Mouse (Mus musculus) heart, postnatal 10 days (tissue): ENCODE measurements at regions not wholly inside any gene's neighbourhood (a gene's known extent, or its start where the extent isn't known, plus 50 kb on each side); places are given as distances from the start of the nearest gene placed in this dataset.
A peak's percentile ranks its signal among the peaks of the same experiment; 100 is the strongest.
"Not testable (repeated sequence)": the region's sequence is repeated elsewhere in the genome, so short reads cannot be mapped to it uniquely, and the experiment has no call there.

Experiments used
- DNase-seq, 2 experiments: peaks; one replicate each; pipeline ENCODE4 v3.0.0; 2021
- intact Hi-C: fragments of 180-260 bp; cut with DNase I; formaldehyde crosslinking; loops from one replicate; pipeline ENCODE4 v1.15.1; 2025

- intact Hi-C loops: no loop called here
- peak in 1 of 2 experiments; percentile 2 for DNase-seq
Observed at GRCm38 (mm10) chr3:147736673-147737439, 884.7 kb downstream of the Ttll7 start.

- DNase-seq: no peak
- intact Hi-C loops: no loop called here
Observed at GRCm38 (mm10) chr3:147716391-147716790, 864.2 kb downstream of the Ttll7 start.

GRCm38 (mm10) chr3:147707401-147707801, 855.2 kb downstream of the Ttll7 start:
- intact Hi-C loops: no loop called here
- no peak for DNase-seq

GRCm38 (mm10) chr3:147683730-147684129, 831.6 kb downstream of the Ttll7 start:
- intact Hi-C loops: no loop called here
- no peak for DNase-seq

- intact Hi-C loops: no loop called here
- DNase-seq: no peak
Observed at GRCm38 (mm10) chr3:147680299-147680698, 828.1 kb downstream of the Ttll7 start.

GRCm38 (mm10) chr3:147662572-147662971, 810.4 kb downstream of the Ttll7 start:
- intact Hi-C loops: no loop called here
- DNase-seq: no peak

GRCm38 (mm10) chr3:147652849-147653248, 800.7 kb downstream of the Ttll7 start:
- DNase-seq: no peak
- intact Hi-C loops: no loop called here

- DNase-seq, intact Hi-C loops: not testable (repeated sequence)
Observed at GRCm38 (mm10) chr3:147635486-147635885, 783.3 kb downstream of the Ttll7 start.

GRCm38 (mm10) chr3:147631151-147631550, 779.0 kb downstream of the Ttll7 start:
- intact Hi-C loops: no loop called here

GRCm38 (mm10) chr3:147583697-147584315, 731.6 kb downstream of the Ttll7 start:
- intact Hi-C loops: no loop called here
- no peak for DNase-seq

More at GRCm38 (mm10) chr3:147631151-147631550, 779.0 kb downstream of the Ttll7 start:
- no peak for DNase-seq

- intact Hi-C loops: no loop called here
- DNase-seq: no peak
Observed at GRCm38 (mm10) chr3:147571850-147572249, 719.7 kb downstream of the Ttll7 start.

- intact Hi-C loops: no loop called here
- no peak for DNase-seq
Observed at GRCm38 (mm10) chr3:147545329-147546006, 693.3 kb downstream of the Ttll7 start.

- intact Hi-C loops: no loop called here
- DNase-seq: no peak
Observed at GRCm38 (mm10) chr3:147542285-147542684, 690.1 kb downstream of the Ttll7 start.

- no peak for DNase-seq
- intact Hi-C loops: no loop called here
Observed at GRCm38 (mm10) chr3:147537584-147537983, 685.4 kb downstream of the Ttll7 start.

- intact Hi-C loops: no loop called here
- no peak for DNase-seq
Observed at GRCm38 (mm10) chr3:147532196-147532595, 680.0 kb downstream of the Ttll7 start.

- intact Hi-C loops: no loop called here
- no peak for DNase-seq
Observed at GRCm38 (mm10) chr3:147531608-147532180, 679.5 kb downstream of the Ttll7 start.
